Mouse (Mus musculus): ENCODE results near the gene Dusp15. TPM values are rescaled to one million over a fixed set of nuclear protein-coding genes. Genes with fewer than 3 reads are reported as not detected.

The Dusp15 gene
- total RNA-seq (2021): 10 to 100 TPM; 20.1 to 23.6 TPM

DNA sequence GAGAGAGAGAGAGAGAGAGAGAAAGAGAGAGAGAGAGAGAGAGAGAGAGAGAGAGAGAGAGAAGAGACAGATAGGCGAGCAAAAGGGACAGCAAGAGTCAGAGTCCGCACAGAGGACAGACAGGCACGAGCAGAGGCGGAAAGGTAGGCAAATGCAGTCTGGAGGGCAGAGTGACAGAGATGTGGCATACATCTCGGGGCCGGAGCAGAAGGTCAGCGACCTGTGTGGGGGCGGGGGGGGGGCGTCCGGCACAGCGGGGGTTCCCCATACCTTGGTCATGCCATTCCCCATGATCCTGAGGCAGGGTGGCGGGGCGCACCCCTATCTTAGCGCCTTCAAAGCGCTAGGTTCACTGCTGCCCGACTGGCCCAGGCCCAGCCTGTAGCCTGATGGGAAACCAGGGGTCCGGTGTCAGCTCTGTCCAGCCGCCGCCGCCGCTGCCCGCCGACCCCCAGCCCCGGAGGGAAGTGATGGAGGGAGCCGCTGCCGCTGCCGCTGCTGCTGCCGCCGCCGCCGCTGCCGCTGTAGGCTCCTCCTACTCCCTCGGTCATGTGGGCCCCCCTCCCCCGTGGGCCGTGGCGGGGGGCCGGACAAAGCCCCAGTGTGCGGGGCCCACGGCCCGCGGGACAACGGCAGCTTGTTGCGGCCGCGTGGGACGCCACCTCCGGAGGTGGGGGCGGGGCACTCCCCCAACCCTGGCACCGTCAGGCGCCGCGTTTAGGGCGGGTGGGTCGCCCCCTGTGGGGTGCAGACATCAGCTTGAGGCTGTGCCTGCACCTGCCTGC, at the start of gene Dusp15:
Gene Dusp15 (minus strand): TSS at position 634 of the 785 bp plus-strand sequence.
- intact Hi-C loops (cut with DNase I): no loop called here
- DNase-seq (ENCODE audit: extremely low spot score in 1 of 2, low spot score in 2 of 2): peak in 1 of 2 experiments; percentile 82

DNA sequence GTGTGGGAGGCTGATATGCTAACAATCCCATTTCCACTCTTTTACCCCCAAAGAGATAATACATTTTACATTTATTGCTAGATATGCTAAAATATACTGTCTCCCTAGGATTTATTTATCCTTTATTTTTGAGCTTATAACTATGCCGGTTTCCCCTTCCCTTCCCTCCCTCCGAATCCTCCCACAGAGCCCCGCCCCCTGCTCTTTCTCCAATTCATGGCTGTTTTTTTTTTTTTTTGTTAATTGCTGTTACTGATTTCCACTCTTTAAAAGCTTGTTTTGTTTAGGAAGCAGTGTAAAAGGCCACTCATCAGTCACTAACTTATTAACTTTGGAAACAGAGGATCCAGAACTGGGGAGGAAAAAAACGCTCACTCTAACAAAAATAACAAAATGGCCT, 45.5 kb upstream of the Dusp15 start:
- DNase-seq (ENCODE audit: extremely low spot score in 1 of 2, low spot score in 2 of 2): no peak

DNA sequence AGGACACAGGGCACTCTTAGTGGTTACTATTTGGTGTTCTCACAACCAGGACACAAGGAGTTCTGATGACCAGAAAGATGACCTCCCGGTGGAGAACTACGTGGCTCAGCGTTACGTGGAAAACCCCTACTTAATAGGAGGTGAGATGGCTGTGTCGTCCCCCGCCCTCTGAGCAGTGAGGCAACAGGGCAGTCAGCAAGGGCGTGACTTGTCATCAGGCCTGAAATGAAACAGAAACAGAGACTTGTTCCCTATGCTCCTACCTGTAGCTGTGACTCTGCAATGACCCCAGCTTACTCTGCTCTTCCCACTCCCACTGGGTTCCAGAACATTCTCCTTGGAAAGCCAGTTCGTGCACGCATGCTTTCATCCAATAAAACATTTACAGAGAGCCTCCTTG, 40.0 kb upstream of the Dusp15 start:
- intact Hi-C loops (cut with DNase I): no loop called here
- no peak for DNase-seq (ENCODE audit: extremely low spot score in 1 of 2, low spot score in 2 of 2)

More for the DNA sequence above, 45.5 kb upstream of the Dusp15 start:
- intact Hi-C loops (cut with DNase I): no loop called here

DNA sequence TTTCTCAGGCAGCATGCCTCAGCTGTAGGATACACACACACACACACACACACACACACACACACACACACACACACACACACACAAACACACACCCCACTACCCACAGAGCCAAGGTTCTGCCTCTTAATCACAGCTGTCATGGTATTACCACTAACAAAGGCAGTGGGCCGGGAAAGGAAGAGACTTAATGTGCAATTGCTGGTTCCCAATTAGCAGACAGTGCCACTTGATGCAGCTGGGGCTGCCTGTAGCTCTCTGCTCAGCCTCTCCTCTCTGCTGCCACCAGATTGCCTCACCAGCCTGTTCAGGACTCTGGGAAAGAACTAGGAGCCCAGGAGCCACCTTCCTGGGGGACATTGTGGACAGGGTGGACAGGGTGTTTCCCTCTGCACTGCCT, 34.1 kb upstream of the Dusp15 start:
- DNase-seq (ENCODE audit: extremely low spot score in 1 of 2, low spot score in 2 of 2): peak in 1 of 2 experiments; percentile 8
- intact Hi-C loops (cut with DNase I): no loop called here

DNA sequence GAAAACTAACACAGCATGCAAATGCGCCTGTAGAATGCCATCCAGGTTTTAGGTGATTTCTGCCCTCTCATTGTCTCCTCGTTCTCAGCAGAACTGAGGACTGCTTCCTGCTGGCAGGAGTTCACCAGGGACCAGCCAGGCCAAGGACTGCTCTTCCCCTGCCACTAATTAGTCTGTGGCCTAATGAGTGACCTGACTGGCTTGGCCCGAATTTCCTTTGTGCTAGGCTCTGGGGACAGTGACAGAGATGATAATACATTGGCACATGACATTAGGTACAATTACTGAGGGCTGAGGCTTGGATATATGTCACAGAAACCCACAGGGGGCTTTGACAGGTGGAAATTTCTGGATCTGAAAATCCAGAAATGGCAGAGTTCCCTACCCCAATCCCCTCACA, 25.5 kb upstream of the Dusp15 start:
- no peak for DNase-seq (ENCODE audit: extremely low spot score in 1 of 2, low spot score in 2 of 2)
- intact Hi-C loops (cut with DNase I): no loop called here

DNA sequence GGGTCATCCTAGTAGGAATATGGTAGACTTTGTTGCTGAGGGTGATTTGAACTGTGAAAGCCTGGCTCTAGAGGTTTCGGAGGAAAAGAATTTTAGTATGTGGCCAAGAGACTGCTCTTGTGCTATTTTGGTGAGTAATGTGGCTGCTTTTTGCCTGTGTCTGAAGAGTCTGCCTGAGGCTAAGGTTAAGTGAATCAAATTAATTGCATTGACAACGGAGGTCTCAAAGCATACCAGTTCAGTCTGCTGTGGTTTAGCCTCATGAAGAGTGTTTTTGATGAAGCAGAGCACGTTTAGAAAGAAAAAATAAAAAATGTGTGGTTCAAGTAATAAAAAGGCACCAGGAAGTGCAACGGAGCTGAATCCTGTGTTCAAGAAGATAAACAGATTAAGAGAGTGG, 14.1 kb upstream of the Dusp15 start:
- no peak for DNase-seq (ENCODE audit: extremely low spot score in 1 of 2, low spot score in 2 of 2)
- intact Hi-C loops (cut with DNase I): no loop called here

DNA sequence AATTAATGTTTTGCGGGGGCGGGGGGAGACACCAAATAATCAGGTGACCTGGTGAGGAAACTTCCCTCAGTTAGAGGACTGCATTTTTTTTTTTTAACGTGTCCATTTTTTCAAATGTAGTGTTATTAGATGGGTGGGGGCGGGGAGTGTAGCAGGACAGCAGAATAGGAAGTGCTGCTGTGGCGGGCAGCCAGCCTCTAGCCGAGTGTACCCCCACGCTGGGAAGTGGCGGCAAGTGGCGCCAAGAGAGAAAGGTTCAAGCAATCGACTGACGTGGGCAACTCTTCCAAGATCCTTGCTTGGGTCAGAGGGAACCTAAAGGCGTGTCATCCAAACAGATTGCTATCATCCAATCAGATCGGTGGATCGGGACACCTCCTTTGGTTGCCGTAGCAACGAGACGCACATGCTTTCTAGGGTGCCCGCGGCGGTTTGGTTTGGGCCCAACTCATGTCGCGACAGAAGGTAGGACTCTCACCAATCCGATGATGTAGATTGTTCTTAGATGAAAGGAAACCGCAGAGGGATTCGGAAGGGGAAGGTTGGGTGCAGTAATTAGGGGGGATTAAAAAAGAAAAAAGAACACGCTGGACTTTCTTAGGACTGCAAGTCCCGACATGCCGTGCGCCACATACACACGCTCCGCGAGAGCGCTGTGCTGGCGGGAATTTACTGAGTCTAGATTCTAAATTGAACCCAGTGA, 10.7 kb upstream of the Dusp15 start, which contains the start of gene Ttll9:
Gene Ttll9 (plus strand): TSS at position 395 of the 703 bp plus-strand sequence.
- DNase-seq (ENCODE audit: extremely low spot score in 1 of 2, low spot score in 2 of 2): peak; percentile 84 to 86
- intact Hi-C loops (cut with DNase I): no loop called here

DNA sequence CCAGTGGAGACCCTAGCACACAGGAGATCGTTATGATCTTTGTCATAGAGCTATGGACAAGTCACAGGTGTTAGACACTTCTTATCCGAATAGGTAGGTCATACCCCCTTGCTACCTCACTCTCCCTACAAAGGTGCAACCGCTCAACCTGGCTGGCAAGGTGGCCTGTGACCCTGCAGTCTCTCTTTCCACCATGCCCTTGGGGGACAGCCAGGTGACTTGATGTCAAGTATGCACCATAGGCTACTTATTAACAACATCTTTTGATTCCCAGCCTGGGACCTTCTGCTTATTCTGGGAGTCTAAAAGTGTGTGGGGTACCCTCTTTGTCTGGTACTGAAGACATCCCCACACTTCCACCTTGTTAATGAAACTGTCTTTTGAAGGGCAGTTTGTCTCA, 6.6 kb upstream of the Dusp15 start:
- intact Hi-C loops (cut with DNase I): no loop called here
- DNase-seq (ENCODE audit: extremely low spot score in 1 of 2, low spot score in 2 of 2): no peak

DNA sequence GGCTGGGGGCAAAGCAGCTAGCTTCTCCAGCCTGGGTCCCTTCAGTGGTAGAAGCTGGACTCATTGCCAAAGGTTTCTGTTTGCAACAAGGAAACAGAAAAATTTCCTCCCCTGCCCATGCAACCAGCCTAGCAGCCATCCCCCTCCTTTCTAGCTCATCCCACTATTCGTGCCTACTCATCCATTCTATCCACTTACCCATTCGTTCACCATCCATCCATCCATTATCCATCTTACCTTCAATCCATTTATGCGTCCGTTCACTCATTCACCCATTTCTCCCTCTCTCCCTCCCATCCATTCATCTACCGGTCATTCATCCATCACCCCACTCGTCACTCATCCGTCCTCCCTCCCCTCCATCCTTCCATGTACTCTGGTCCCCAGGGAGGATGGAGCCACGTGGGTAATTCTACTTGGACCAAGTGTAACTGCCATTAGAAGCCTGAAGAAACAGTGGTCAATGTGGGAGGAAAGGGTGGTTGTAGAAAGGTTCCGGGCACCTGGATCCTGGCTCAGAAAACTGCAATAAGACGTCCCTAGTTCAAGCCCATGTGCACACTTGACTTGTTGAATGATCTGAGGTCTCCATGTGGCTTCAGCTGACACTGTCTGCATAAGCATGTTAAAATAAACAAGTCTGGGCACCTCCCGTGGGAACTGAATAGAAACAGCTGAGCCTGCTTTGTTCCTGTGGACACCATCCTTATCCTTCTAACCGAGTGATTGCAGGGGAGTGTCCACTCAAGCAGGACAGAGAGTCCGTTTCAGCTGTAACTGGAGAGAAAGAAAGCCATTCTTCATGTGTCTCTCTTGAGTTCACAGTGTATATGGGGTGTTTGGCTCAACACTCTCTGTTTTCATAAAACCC, 587 bp upstream of the Dusp15 start:
- DNase-seq (ENCODE audit: extremely low spot score in 1 of 2, low spot score in 2 of 2): no peak
- intact Hi-C loops (cut with DNase I): no loop called here

DNA sequence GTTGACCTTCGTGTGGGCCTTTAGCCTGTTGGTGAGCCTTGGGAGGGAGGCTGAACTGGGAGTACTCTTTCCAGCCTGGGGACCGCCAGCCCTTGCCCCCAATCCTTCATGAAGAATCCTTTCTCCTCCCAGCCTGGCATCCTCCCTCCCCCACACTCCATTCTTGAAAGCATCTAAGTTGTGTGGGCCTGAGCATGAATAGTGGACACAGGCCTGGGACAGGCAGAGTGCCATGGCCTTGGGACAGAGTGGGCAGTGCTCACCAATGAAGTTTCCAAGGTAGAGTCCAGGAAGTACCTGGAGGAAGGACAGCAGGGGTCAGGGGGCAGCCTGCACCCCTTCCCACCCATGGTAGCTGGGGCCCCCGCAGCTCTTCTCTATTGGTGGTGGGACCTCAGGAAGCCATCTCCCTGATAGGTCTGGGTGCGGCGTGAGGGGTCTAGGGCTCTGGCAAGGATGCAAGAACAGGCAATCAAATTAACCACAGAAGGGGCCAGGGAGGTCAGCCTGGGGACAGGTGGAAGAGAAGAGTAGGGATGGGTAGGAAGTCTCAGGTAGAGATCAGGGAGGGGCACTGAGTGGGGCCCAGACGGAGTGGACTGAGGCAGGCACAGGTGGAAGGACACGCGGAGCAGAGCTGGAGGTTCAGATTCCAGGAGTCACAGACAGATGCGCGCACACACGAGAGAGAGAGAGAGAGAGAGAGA, 987 bp downstream of the Dusp15 start:
- intact Hi-C loops (cut with DNase I): no loop called here
- no peak for DNase-seq (ENCODE audit: extremely low spot score in 1 of 2, low spot score in 2 of 2)

DNA sequence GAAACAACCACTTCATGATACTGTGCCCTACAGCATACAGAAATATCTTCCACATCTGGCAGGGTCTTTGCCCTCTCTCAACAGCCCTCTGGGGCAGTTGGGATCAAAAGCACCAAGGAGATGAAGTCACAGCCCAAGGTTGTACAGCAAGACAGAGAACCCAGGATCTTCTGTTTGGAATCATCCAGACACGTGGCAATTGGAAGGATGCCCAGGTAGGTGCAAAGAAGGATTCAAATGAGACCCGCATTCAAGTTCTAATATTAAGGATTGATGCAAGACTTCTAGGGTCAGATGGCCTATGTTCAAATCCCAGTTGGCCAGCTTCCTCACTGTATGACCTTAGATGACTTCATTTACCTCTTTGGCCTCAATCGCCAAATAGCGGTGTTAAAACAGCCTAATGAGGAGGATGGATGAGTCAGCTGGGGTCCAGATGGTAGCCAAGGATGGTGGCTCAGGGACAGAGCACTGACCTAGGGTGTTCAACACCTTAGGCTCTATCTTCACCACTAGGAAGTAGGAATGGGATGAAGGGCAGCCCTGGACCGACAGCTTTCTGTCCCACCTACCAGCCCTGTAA, 3.0 kb downstream of the Dusp15 start:
- intact Hi-C loops (cut with DNase I): no loop called here
- no peak for DNase-seq (ENCODE audit: extremely low spot score in 1 of 2, low spot score in 2 of 2)

DNA sequence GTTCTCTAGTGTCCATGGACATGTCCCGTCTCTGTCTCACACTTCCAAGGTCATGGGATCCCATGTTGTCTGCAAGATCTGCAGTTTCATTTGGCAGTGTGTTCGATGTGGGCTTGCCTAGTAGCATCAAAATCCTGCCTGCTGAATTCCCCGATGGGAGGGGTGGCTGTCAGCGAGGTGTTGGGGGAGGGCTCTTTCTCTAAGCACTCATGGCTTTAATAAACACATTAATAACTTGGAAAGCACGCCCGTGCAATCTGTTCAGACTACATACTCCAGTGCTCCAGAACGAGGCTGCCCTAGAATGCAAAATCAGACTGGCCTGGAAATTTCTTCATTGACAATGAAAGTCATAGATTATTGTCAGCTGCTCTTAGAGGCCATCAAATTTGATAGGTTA, 4.4 kb downstream of the Dusp15 start:
- intact Hi-C loops (cut with DNase I): no loop called here
- DNase-seq (ENCODE audit: extremely low spot score in 1 of 2, low spot score in 2 of 2): no peak

DNA sequence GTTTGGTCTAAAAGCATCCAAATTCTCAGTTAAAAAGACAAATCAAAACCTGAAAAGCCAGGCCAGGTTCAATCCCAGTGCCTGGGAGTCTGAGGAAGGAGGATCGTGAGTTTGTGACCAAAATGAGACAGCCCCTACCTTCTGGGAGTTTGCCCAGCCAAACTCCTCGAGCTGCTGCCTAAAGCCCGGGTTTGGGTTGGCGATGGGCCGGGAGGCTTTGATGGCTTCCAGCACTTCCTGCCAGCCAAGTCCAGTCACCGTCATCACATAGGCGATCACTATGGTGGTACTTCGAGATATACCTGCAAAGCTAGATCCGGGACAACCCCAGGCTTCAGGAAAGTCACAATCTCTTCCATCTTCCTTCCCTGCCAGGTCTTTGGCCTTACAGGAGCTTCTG, 7.5 kb downstream of the Dusp15 start:
- intact Hi-C loops (cut with DNase I): no loop called here
- no peak for DNase-seq (ENCODE audit: extremely low spot score in 1 of 2, low spot score in 2 of 2)

DNA sequence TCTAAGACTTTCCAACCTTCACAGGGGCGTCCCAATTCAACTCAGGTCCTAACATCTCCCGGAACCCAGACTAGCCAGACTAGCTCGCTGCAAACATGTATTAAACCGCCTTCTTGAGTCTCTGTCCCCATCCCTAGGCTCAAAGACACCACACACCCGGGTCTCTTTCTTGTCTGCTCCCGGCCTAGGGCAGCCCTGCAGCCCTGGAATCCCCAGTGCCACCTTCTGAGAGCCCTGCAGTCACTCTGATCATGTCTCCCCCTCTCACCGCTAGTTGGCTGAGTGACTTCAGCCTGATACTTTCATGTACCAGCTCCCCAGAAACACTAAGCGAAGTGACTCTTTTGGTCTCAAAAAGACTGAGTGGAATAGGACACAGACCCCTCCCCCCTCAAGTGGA, 7.9 kb downstream of the Dusp15 start:
- intact Hi-C loops (cut with DNase I): no loop called here
- no peak for DNase-seq (ENCODE audit: extremely low spot score in 1 of 2, low spot score in 2 of 2)

DNA sequence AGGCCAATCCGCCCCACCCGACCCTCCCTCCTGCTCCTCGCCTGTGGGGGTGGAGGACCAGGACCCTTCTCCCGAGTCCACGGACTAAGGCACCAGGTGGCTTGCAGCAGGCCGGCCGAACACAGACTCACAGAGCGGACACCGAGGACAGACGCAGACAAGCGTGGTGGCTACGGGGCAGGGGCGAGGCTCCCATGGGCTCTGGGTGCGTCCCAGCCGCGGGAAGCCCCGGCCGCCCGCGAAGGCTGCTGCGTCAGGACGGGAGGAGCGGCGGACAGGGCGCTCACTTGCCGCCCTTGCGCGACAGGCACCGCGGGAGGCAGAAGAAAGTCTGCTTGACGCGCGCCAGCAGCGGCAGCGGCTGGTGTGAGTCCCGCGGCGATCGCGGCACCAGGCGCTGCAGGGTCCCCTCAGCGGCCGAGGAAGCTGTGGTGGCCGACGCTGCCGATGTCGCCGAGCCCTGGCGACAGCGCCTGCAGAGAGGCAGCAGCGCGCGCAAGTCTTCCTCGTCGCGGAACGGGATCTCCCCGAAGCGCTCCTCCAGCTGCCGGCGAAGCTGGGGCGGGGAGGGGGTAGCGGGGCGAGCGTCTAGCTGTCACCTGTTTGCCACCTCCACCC, 8.5 kb downstream of the Dusp15 start:
- intact Hi-C loops (cut with DNase I): no loop called here
- no peak for DNase-seq (ENCODE audit: extremely low spot score in 1 of 2, low spot score in 2 of 2)

DNA sequence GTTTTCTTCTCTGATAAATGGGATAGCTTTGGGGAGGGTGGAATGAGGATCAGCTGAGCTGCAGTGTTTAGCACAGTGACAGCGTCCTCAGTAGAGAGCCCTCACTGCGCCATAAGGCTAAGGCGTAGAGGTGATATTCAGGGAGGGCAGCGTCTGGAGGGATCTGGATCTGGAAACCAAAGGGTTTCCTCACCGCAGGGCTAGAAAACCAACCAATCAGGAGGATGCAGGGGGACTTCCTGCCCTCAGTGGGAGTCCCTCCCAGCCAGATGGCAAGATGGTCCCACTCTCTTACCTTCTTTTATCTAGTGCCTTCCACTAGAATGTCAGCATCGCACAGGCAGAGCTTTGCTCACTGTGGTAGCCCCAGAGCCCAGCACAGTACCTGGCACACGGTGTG, 9.7 kb downstream of the Dusp15 start:
- no peak for DNase-seq (ENCODE audit: extremely low spot score in 1 of 2, low spot score in 2 of 2)
- intact Hi-C loops (cut with DNase I): no loop called here

DNA sequence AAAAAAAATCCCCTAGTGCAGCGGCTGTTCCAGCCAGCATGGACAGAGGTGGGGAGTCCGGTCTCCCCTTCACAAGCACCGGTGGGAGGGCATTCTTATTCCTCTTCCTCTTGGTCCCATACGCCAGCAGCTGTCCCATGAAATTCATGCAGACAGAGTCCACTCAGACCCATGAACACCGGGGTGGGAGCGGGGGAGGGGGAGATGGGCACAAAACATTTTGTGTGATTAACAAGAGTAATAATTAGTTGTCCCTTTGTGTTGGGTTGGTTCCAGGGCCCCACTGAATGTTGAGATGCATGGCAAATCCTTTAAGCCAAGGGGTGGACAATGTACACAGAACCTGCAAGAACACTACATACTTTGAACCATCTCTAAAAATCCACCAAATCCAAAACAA, 10.4 kb downstream of the Dusp15 start:
- intact Hi-C loops (cut with DNase I): no loop called here
- DNase-seq (ENCODE audit: extremely low spot score in 1 of 2, low spot score in 2 of 2): no peak

DNA sequence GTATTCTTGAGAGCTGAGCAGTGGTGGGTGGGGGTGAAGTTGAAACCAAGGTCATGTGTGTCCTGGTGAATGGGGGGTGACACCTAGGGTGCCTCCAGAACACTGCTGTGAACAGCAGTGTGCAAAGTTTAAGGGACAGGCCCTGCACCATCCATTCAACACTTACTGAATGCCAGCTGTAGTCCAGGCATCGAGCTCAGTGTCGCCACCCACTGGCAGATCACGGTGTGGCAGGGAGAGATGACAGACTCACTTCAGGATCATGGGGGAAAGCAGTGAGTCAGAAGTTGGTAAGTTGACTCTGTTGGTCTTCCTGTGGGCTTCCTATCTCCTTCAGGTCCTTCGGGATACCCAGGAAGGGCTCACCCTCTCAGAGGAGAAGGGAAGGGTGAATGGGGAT, 11.7 kb downstream of the Dusp15 start:
- intact Hi-C loops (cut with DNase I): no loop called here
- DNase-seq (ENCODE audit: extremely low spot score in 1 of 2, low spot score in 2 of 2): no peak
